Mouse (Mus musculus) lung, postnatal 0 days (tissue): ENCODE data around the gene Usp11. TPM values are rescaled to one million over a fixed set of nuclear protein-coding genes. Genes with fewer than 3 reads are reported as not detected.
"Not testable (repeated sequence)": the region's sequence is repeated elsewhere in the genome, so short reads cannot be mapped to it uniquely, and the experiment has no call there.

Experiments used
- ATAC-seq: fragments of 200-750 bp; cut with Nextera tagmentation; 2 replicates; pipeline ENCODE4 v1.8.0; 2017; ENCODE audit warnings: moderate library complexity
- DNase-seq: peaks from one replicate; pipeline ENCODE4 v3.0.0-alpha.2; 2016; ENCODE audit warnings: low spot score
- H3K27ac ChIP-seq: fragments of 300-500 bp; sonication (generic); 2 replicates; pipeline ENCODE4 v1.5.1; 2014; ENCODE audit warnings: antibody characterized with exemption, mild to moderate bottlenecking, low read length, mixed read lengths
- H3K27me3 ChIP-seq: fragments of 300-500 bp; sonication (generic); replicated peaks from 2 replicates; pipeline ENCODE4 v1.6.1; 2014; ENCODE audit warnings: low read length, mixed read lengths; ENCODE audit not compliant: insufficient read depth
- H3K36me3 ChIP-seq: fragments of 300-500 bp; sonication (generic); 2 replicates; pipeline ENCODE4 v1.6.1; 2014; ENCODE audit warnings: low read length, mixed read lengths; ENCODE audit not compliant: insufficient read depth
- H3K4me1 ChIP-seq: fragments of 300-500 bp; sonication (generic); 2 replicates; pipeline ENCODE4 v1.6.1; 2014; ENCODE audit warnings: antibody characterized with exemption, low read depth, low read length, mixed read lengths; ENCODE audit not compliant: insufficient read depth
- H3K4me2 ChIP-seq: fragments of 300-500 bp; sonication (generic); replicated peaks from 2 replicates; pipeline ENCODE4 v1.6.1; 2014; ENCODE audit warnings: low read depth, mild to moderate bottlenecking, low read length, moderate library complexity, mixed read lengths
- H3K4me3 ChIP-seq: fragments of 300-500 bp; sonication (generic); 2 replicates; pipeline ENCODE4 v1.5.1; 2014; ENCODE audit warnings: low read depth, low read length
- H3K9ac ChIP-seq: fragments of 300-500 bp; sonication (generic); replicated peaks from 2 replicates; pipeline ENCODE4 v1.6.1; 2014; ENCODE audit warnings: low read depth, mild to moderate bottlenecking
- H3K9me3 ChIP-seq: fragments of 300-500 bp; sonication (generic); 2 replicates; pipeline ENCODE4 v1.6.1; 2016; ENCODE audit warnings: low read length, mixed read lengths
- CTCF ChIP-seq: IDR thresholded peaks from 2 replicates; pipeline ENCODE4 v1.5.1; 2016; ENCODE audit warnings: antibody characterized with exemption, mild to moderate bottlenecking
- EP300 ChIP-seq: IDR thresholded peaks from 2 replicates; pipeline ENCODE4 v1.6.1; 2016; ENCODE audit warnings: antibody characterized with exemption, mild to moderate bottlenecking, control low read depth
- WGBS: fragments of 180-500 bp; shearing (Covaris S2); extraction: QIAGEN DNeasy Blood & Tissue Kit; methylation state at CpG from one replicate; pipeline ENCODE4 v1.1.7; 2014; 5-methylcytosine and 5-hydroxymethylcytosine counted together
- polyA plus RNA-seq: library from polyadenylated mRNA; unstranded; fragments of >200 nt; fragmentation: Nextera tagmentation; extraction: Ambion mirVana; gene quantifications from 2 replicates; pipeline ENCODE4 v1.2.1, GENCODE M21; 2015

Gene Usp11
- polyA plus RNA-seq, 1 experiment from 2014 or later = 6.6 TPM

- H3K9me3 ChIP-seq = no peaks in the 10 kb centered on the region
- 84% methylated on average over 4 of the region's 4 CpGs for whole genome bisulfite sequencing
- H3K36me3 ChIP-seq = peaks cover 3% of the 10 kb centered on the region; the same call in 1 of the 2 replicates
- H3K4me3 ChIP-seq = no peak overlapping the region
- H3K27me3 ChIP-seq = no peaks in the 10 kb centered on the region
- no peak for TF ChIP-seq CTCF
- TF ChIP-seq EP300 = no peak
- DNase-seq (no peak), ATAC-seq (no peak)
- no peak overlapping the region for H3K27ac ChIP-seq
- no peak overlapping the region for H3K9ac ChIP-seq
- no peak overlapping the region for H3K4me2 ChIP-seq
- H3K4me1 ChIP-seq = no peaks in the 10 kb centered on the region
These were observed 7.9 kb upstream of the Usp11 start for GRCm38 (mm10) chrX:20695842-20696241.

GRCm38 (mm10) chrX:20704295-20705082 is 783 bp downstream of the Usp11 start:
- WGBS = 10% methylated on average over 30 of the region's 32 CpGs
- DNase-seq = peak; percentile 95

GRCm38 (mm10) chrX:20705083-20705402 is 1.3 kb downstream of the Usp11 start:
- no peak for DNase-seq
- 20% methylated on average over 3 of the region's 3 CpGs for WGBS
- H3K9me3 ChIP-seq = no peaks in the 10 kb centered on the region
- H3K4me1 ChIP-seq = no peaks in the 10 kb centered on the region
- H3K36me3 ChIP-seq = no peaks in the 10 kb centered on the region
- no peak for ATAC-seq
- H3K4me3 ChIP-seq = peak overlapping the region; percentile 54
- H3K4me2 ChIP-seq = peak overlapping the region; percentile 59
- H3K27ac ChIP-seq = no peak overlapping the region
- no peak for TF ChIP-seq CTCF
- TF ChIP-seq EP300 = no peak
- no peaks in the 10 kb centered on the region for H3K27me3 ChIP-seq
- no peak overlapping the region for H3K9ac ChIP-seq

More at GRCm38 (mm10) chrX:20704295-20705082, 783 bp downstream of the Usp11 start:
- peak overlapping the region; percentile 54 for H3K4me3 ChIP-seq
- H3K9me3 ChIP-seq = no peaks in the 10 kb centered on the region
- ATAC-seq = peak; percentile 100
- H3K27ac ChIP-seq = peak overlapping the region; percentile 86
- H3K4me2 ChIP-seq = peak overlapping the region; percentile 59
- H3K4me1 ChIP-seq = no peaks in the 10 kb centered on the region
- TF ChIP-seq EP300 (no peak), CTCF (no peak)
- H3K9ac ChIP-seq = peak overlapping the region; percentile 29; the same call in 1 of the 2 replicates
- H3K27me3 ChIP-seq = no peaks in the 10 kb centered on the region
- H3K36me3 ChIP-seq = no peaks in the 10 kb centered on the region

- Histone ChIP-seq H3K27ac (no peak overlapping the region), H3K4me1 (no peaks in the 10 kb centered on the region), H3K4me2 (no peak overlapping the region), H3K9me3 (no peaks in the 10 kb centered on the region), H3K4me3 (no peak overlapping the region), H3K27me3 (no peaks in the 10 kb centered on the region), H3K36me3 (no peaks in the 10 kb centered on the region), H3K9ac (no peak overlapping the region)
- 69% methylated on average over 5 of the region's 5 CpGs for WGBS
- DNase-seq = no peak
- ATAC-seq = no peak
- TF ChIP-seq EP300 (no peak), CTCF (no peak)
These were observed 25.0 kb downstream of the Usp11 start for GRCm38 (mm10) chrX:20728681-20729080.

GRCm38 (mm10) chrX:20730048-20730447 is 26.3 kb downstream of the Usp11 start:
- H3K27me3 ChIP-seq, H3K4me1 ChIP-seq, H3K9me3 ChIP-seq, H3K4me2 ChIP-seq, H3K27ac ChIP-seq, ATAC-seq, H3K4me3 ChIP-seq, DNase-seq, H3K36me3 ChIP-seq, H3K9ac ChIP-seq: not testable (repeated sequence)
- 34% methylated on average over 10 of the region's 10 CpGs for WGBS

- no peak for TF ChIP-seq CTCF
- TF ChIP-seq EP300 = no peak
- no peak overlapping the region for H3K4me2 ChIP-seq
- H3K27me3 ChIP-seq = no peaks in the 10 kb centered on the region
- no peak overlapping the region for H3K9ac ChIP-seq
- DNase-seq (peak; percentile 11), ATAC-seq (no peak)
- H3K36me3 ChIP-seq = no peaks in the 10 kb centered on the region
- no peak overlapping the region for H3K27ac ChIP-seq
- no peaks in the 10 kb centered on the region for H3K4me1 ChIP-seq
- no peaks in the 10 kb centered on the region for H3K9me3 ChIP-seq
- H3K4me3 ChIP-seq = no peak overlapping the region
- WGBS = 50% methylated on average over 4 of the region's 4 CpGs
These were observed 32.8 kb downstream of the Usp11 start for GRCm38 (mm10) chrX:20736479-20736878.
